Mouse (Mus musculus): ENCODE data around the gene Gpr182. TPM values are rescaled to one million over a fixed set of nuclear protein-coding genes. Genes with fewer than 3 reads are reported as not detected.
"Not testable (repeated sequence)": the region's sequence is repeated elsewhere in the genome, so short reads cannot be mapped to it uniquely, and the experiment has no call there.

Gene Gpr182
- 1.4 and 1.6 TPM in 2 replicates for polyA plus RNA-seq (2015; fragmentation: Nextera tagmentation; extraction: Ambion mirVana)

DNA sequence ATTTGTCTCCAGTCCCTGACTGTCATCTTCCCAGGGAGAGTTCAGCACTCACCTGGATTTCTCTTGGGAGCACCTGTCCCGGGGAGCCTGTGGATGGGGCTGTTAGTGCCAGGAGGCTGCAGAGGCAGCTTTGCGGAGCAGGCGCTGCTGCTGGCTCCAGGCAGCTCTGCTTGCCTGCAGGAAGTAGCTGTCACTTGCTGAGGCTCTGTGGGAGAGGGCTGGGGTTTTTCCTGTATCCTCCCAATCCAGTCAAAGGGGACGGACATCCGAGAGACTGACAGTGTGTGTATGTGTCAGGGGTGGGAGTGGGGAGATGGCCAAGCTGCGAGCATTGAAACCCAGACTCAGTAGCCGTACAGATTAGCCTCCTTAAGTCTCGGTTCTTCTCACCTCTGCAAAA lies at the start of gene Gpr182:
Gene Gpr182 (minus strand): TSS at position 185 of the 400 bp plus-strand sequence.
- 42% methylated on average over 8 of the region's 8 CpGs for WGBS
- H3K27me3 ChIP-seq: no peaks in the 10 kb centered on the region
- no peak within 1 kb of the TSS for H3K27ac ChIP-seq
- H3K9me3 ChIP-seq: no peaks in the 10 kb centered on the region
- H3K36me3 ChIP-seq: peaks cover 14% of the 10 kb centered on the region
- ATAC-seq (ENCODE audit: insufficient number of reproducible peaks, low FRiP score, low TSS enrichment, low read depth): no peak
- no peak within 1 kb of the TSS for H3K9ac ChIP-seq
- 0 out of 2 replicates have a peak within 1 kb of the TSS, but pooled peaks have one; percentile 25 for H3K4me2 ChIP-seq
- no peak within 1 kb of the TSS for H3K4me3 ChIP-seq
- peaks cover 11% of the 10 kb centered on the region; the same call in 1 of the 2 replicates for H3K4me1 ChIP-seq

DNA sequence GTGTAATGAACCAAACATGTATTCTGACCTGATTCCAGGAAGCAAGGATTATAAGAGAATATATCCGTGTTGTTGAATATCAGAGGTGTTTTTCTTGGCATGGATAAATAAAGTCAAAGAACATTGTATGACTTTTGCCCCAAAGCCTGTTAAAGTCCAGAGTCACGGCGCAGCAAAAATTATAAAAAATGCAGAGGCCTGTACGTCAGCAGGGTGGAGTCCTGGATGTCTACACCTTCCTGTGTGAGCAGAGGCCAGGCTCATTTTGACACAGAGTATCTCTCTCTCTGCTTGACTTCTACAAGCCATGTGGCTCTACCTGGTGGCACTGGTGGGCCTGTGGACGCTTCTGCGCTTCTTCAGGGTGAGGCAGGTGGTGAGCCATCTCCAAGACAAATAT lies 49.4 kb upstream of the Gpr182 start, which contains the start of gene Rdh16:
Gene Rdh16 (plus strand): TSS at position 262 of the 400 bp plus-strand sequence.
- H3K27ac ChIP-seq: no peak within 1 kb of the TSS
- no peak within 1 kb of the TSS for H3K9ac ChIP-seq
- H3K9me3 ChIP-seq: no peaks in the 10 kb centered on the region
- H3K4me3 ChIP-seq: no peak within 1 kb of the TSS
- no peaks in the 10 kb centered on the region for H3K4me1 ChIP-seq
- no peaks in the 10 kb centered on the region for H3K36me3 ChIP-seq
- H3K27me3 ChIP-seq: no peaks in the 10 kb centered on the region
- H3K4me2 ChIP-seq: no peak within 1 kb of the TSS
- ATAC-seq (ENCODE audit: insufficient number of reproducible peaks, low FRiP score, low TSS enrichment, low read depth): no peak
- 83% methylated on average over 6 of the region's 6 CpGs for WGBS

DNA sequence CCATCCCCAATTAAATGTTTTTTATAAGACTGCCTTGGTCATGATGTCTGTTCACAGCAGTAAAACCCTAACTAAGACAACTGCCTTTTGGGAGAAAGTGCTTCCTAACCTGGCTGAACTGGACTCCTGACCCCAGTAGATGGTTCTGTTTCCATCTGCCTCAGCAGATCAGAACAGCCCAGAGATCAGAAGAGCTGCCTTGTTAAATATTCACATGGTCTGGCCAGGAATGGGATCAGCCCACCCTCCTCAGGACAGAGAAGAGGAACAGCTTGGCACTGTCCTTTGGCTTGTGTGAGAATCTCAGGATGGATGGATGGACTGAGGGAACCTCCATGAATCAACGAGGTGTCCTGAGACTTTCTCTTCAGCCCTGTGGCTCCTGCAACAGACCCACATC lies 47.8 kb upstream of the Gpr182 start:
- Histone ChIP-seq H3K9ac (no peak overlapping the region), H3K27me3 (no peaks in the 10 kb centered on the region), H3K27ac (no peak overlapping the region), H3K36me3 (no peaks in the 10 kb centered on the region), H3K9me3 (no peaks in the 10 kb centered on the region), H3K4me1 (no peaks in the 10 kb centered on the region), H3K4me2 (no peak overlapping the region), H3K4me3 (no peak overlapping the region)
- ATAC-seq (ENCODE audit: insufficient number of reproducible peaks, low FRiP score, low TSS enrichment, low read depth): no peak
- 71% methylated on average over 1 of the region's 1 CpGs for WGBS

DNA sequence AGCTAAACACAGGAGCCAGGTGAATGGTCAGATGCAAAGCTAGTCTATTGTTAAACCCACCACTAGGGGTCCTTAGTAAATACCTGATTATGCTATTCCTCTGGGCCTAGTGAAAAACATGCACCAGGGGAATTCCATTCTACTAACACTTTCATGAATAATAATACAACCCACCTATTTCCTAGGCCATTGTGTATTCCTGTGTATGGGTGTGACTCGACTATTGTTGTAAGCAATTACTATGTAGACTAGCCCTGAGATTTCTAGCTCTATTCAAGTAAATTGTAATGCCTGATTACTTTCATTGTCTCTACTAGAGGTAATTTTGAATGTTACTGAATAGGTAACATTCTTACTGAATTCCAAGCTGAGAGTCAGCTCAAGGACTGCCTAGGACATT lies 33.9 kb upstream of the Gpr182 start:
- 88% methylated on average over 1 of the region's 1 CpGs for WGBS
- H3K36me3 ChIP-seq; ATAC-seq (ENCODE audit: insufficient number of reproducible peaks, low FRiP score, low TSS enrichment, low read depth); H3K27me3 ChIP-seq; H3K4me2 ChIP-seq; H3K4me1 ChIP-seq; H3K9me3 ChIP-seq; H3K4me3 ChIP-seq; H3K9ac ChIP-seq; H3K27ac ChIP-seq: not testable (repeated sequence)

DNA sequence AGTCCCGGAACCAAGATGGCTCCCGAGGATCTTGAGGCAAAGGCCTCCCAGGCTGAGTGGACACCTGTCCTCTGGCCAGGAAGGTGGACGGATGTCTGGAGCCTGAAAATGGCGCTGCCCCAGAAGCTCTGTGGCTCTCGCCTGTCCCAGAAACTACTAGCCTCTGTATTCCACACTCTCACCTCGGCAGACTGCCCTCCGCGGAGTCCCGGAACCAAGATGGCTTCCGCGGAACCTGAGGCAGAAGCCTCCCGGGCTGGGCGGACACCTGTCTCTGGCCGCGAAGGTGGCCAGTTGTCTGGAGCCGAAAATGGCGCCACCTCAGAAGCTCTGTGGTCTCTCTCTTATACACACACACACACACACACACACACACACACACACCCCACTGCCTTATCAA lies 30.8 kb upstream of the Gpr182 start:
- H3K4me2 ChIP-seq; H3K36me3 ChIP-seq; H3K27ac ChIP-seq; H3K9me3 ChIP-seq; H3K4me3 ChIP-seq; H3K4me1 ChIP-seq; H3K9ac ChIP-seq; ATAC-seq (ENCODE audit: insufficient number of reproducible peaks, low FRiP score, low TSS enrichment, low read depth); H3K27me3 ChIP-seq: not testable (repeated sequence)
- WGBS: 98% methylated on average over 17 of the region's 17 CpGs

DNA sequence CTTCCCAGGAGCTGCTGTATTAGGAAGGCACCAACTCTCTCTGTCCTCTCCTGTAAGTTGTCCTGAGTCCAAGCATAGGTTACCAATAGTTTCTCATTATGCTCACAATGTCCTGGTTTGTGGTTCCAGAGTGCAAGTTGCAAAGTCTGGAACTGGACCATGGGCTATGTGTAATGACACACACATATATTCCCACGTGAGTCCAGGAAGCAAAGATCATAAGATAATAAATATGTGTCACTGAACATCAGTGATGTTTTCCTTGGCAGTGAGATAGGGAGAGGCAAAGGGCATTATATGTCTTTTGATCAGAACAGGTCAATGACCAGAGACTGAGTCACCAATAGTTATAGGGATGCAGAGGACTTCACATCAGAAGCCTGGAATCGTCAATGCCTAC lies 24.5 kb upstream of the Gpr182 start, which contains the start of gene Rdh9:
Gene Rdh9 (plus strand): TSS at position 376 of the 400 bp plus-strand sequence.
- Histone ChIP-seq H3K4me2 (no peak within 1 kb of the TSS), H3K27me3 (no peaks in the 10 kb centered on the region), H3K36me3 (no peaks in the 10 kb centered on the region), H3K9me3 (no peaks in the 10 kb centered on the region), H3K4me3 (no peak within 1 kb of the TSS), H3K27ac (no peak within 1 kb of the TSS), H3K4me1 (no peaks in the 10 kb centered on the region), H3K9ac (no peak within 1 kb of the TSS)
- ATAC-seq (ENCODE audit: insufficient number of reproducible peaks, low FRiP score, low TSS enrichment, low read depth): no peak
- 84% methylated on average over 2 of the region's 2 CpGs for WGBS

DNA sequence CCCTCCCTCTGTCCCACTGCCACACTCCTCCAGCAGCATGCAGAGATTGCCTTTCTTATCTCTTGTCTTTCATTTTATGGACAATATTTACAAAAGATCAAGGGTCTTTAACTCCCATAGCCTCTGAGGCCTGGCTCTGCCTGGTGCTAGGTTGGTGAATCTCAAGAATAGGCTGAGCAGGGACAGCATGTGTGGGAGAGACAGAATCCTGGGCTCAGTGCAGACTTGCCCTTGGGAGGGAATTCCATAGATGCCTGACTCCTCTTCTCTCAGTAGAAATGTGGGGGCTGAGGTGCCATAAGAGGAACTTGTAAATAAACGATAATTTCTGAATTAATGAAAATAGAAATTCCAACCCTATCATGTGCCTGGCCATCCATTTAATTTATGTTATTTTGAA lies 15.0 kb upstream of the Gpr182 start:
- Histone ChIP-seq H3K36me3 (no peaks in the 10 kb centered on the region), H3K4me2 (no peak overlapping the region), H3K9ac (no peak overlapping the region), H3K4me1 (no peaks in the 10 kb centered on the region), H3K27me3 (no peaks in the 10 kb centered on the region), H3K9me3 (no peaks in the 10 kb centered on the region), H3K4me3 (no peak overlapping the region), H3K27ac (no peak overlapping the region)
- WGBS: 66% methylated on average over 1 of the region's 1 CpGs
- no peak for ATAC-seq (ENCODE audit: insufficient number of reproducible peaks, low FRiP score, low TSS enrichment, low read depth)

DNA sequence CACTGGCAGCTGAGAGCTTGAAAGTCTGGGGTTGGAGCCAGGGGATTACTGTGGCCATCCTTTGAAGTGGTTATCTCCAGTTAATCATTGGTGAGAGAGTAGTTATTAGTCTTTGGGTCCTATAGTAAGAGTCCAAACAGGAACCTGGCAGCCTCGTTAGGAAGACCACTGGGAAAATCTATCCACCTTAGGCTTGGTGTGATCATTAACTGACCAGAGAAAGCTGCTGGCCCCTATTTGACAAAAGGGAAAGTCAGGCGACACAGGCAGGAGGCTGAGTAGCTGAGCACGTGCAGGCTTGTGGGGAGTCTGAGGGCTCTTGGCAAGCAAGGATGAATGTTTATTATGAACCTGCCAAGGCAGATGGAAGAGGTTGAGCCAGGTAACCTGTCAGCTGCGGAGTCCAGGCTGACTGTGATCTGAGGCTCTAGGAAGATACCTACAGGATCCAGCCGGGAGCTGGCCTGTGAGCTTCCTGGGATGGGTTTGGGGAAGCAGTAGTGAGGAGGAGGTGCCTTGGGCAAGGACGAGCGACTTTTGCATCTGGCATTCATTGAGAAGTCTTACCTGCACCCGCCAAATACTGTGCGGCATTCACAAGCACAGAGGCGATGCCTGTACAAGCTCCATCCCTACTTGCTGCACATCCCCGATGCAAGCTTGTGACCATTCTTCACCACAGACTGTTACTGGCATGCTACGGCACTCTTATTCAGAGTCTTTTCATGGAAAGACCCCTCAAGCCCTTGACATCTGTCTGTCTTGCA lies 12.6 kb upstream of the Gpr182 start:
- Histone ChIP-seq H3K36me3 (no peaks in the 10 kb centered on the region), H3K27ac (no peak overlapping the region), H3K27me3 (no peaks in the 10 kb centered on the region), H3K4me2 (no peak overlapping the region), H3K9ac (no peak overlapping the region), H3K4me3 (no peak overlapping the region), H3K9me3 (no peaks in the 10 kb centered on the region), H3K4me1 (no peaks in the 10 kb centered on the region)
- no peak for ATAC-seq (ENCODE audit: insufficient number of reproducible peaks, low FRiP score, low TSS enrichment, low read depth)
- WGBS: 55% methylated on average over 12 of the region's 12 CpGs

DNA sequence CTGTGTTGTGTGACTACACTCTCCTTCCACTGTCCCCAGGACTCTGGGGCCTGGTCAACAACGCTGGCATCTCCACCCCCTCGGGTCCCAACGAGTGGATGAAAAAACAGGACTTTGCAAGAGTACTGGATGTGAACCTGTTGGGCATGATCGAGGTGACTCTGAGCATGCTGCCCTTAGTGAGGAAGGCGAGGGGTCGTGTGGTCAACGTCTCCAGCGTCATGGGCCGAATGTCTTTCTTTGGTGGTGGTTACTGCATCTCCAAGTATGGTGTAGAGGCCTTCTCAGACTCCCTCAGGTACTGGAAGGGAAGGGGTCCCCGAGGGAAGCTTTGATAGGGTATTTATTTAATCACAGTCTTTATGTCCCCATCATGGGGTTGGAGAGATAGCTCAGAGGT lies 11.4 kb upstream of the Gpr182 start:
- H3K27ac ChIP-seq; ATAC-seq (ENCODE audit: insufficient number of reproducible peaks, low FRiP score, low TSS enrichment, low read depth): not testable (repeated sequence)
- WGBS: 80% methylated on average over 10 of the region's 10 CpGs

DNA sequence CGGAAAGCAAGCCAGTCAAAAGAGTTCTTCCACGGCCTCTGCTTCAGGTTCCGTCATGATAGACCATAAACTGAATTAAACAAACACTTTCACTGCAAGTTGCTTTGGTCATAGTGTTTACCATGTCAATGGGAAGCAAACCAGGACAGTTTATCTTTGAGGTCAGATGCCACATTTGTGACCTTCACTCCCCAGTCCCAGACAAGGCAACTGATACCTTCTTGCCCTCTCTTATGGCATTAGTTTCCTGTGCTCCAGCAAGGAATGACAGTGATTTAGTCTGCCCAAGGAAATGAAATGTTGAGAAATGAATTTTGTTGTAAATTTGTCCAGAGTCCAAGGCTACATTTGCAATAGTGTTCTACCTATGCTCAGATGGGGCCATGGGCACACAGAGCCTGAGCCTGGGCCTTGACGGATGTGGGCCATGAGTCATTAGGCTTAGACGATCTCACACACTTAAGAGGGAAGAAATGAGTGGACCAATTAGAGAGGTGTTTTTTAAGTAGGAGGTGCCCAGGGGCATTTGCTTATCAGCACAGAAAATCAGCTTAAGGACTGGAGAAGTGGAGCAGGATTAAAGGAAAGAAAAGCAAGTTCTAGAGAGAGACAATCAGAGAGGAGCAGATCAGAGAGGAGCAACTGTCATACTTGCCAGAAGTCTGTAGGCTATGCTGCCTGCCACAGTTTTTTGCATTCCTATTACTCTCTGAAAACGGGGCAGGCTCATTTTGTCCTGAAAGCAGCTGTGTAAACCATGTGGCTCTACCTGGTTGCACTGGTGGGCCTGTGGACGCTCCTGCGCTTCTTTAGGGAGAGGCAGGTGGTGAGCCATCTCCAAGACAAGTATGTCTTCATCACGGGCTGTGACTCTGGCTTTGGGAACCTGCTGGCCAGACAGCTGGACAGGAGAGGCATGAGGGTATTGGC lies 7.9 kb upstream of the Gpr182 start, which contains the start of the genes Rdh1 and Rdh16f1:
Gene Rdh1 (plus strand): TSS at position 541 of the 930 bp plus-strand sequence.
Gene Rdh16f1 (plus strand): TSS at position 607 of the 930 bp plus-strand sequence.
- H3K27ac ChIP-seq: no peak within 1 kb of the TSS
- H3K9ac ChIP-seq: no peak within 1 kb of the TSS
- no peaks in the 10 kb centered on the region for H3K9me3 ChIP-seq
- no peak for ATAC-seq (ENCODE audit: insufficient number of reproducible peaks, low FRiP score, low TSS enrichment, low read depth)
- no peaks in the 10 kb centered on the region for H3K36me3 ChIP-seq
- H3K4me1 ChIP-seq: peaks cover 5% of the 10 kb centered on the region; the same call in 1 of the 2 replicates
- no peak within 1 kb of the TSS for H3K4me3 ChIP-seq
- H3K27me3 ChIP-seq: no peaks in the 10 kb centered on the region
- no peak within 1 kb of the TSS for H3K4me2 ChIP-seq
- WGBS: 61% methylated on average over 9 of the region's 9 CpGs

More for the DNA sequence above, 11.4 kb upstream of the Gpr182 start:
- not testable (repeated sequence) for H3K9ac ChIP-seq, H3K4me3 ChIP-seq, H3K4me2 ChIP-seq, H3K36me3 ChIP-seq, H3K27me3 ChIP-seq, H3K4me1 ChIP-seq, H3K9me3 ChIP-seq

DNA sequence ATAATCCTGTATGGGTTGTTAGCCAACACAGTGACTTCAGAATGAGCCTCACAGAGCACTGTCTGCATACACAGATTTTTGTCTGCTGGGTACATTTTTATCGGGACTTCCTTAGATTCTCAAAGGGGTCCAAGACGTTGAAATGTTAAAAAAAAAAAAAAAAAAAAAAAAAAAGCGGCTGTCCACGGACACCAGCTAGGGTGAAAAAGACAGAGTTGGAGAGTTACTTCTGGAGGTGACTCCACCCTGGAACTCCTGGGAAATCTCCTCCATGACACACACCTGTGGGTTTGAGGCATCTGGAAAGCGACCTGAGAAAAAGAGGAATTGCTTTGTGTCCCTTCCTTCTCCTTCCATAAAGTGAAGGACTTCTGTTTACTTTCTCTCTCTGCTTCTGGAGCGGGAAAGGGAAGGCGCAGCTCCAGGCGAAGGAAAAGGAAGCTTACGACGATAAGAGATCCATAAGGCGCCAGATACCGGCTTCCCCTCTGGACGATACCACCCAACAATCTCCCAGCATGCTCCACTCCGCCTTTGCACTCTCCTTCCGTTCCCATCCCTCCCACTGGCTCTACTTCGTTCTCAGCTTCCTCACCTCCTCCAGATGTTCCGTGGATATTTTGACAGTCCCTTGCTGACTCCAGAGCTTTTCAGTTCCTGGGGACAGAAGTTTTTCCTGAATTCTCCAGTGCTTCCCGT lies 4.4 kb upstream of the Gpr182 start:
- WGBS: 45% methylated on average over 15 of the region's 18 CpGs
- no peak overlapping the region for H3K9ac ChIP-seq
- no peak for ATAC-seq (ENCODE audit: insufficient number of reproducible peaks, low FRiP score, low TSS enrichment, low read depth)

More for the DNA sequence above, 4.4 kb upstream of the Gpr182 start:
- no peaks in the 10 kb centered on the region for H3K27me3 ChIP-seq
- peak overlapping the region; percentile 7; the same call in 1 of the 2 replicates for H3K4me3 ChIP-seq
- peaks cover 5% of the 10 kb centered on the region; the same call in 1 of the 2 replicates for H3K4me1 ChIP-seq
- H3K4me2 ChIP-seq: peak overlapping the region; percentile 34
- H3K27ac ChIP-seq: no peak overlapping the region
- no peaks in the 10 kb centered on the region for H3K9me3 ChIP-seq
- no peaks in the 10 kb centered on the region for H3K36me3 ChIP-seq
